Mouse (Mus musculus): ENCODE data around the gene Tbc1d24. TPM values are rescaled to one million over a fixed set of nuclear protein-coding genes. Genes with fewer than 3 reads are reported as not detected.

Gene Tbc1d24
- polyA plus RNA-seq, 1 experiment from 2014 or later, result 7.0 TPM

GRCm38 (mm10) chr17:24126801-24127200, 78.6 kb downstream of the Tbc1d24 start:
- H3K4me2 ChIP-seq, result no peak overlapping the region
- no peaks in the 10 kb centered on the region for H3K9me3 ChIP-seq (ENCODE audit: low read depth, low read length)
- 70% methylated on average over 3 of the region's 3 CpGs for WGBS
- H3K4me1 ChIP-seq (ENCODE audit: insufficient read depth), result no peaks in the 10 kb centered on the region
- DNase-seq, result no peak
- H3K27ac ChIP-seq (ENCODE audit: low read depth), result no peak overlapping the region
- H3K9ac ChIP-seq, result no peak overlapping the region
- H3K27me3 ChIP-seq (ENCODE audit: insufficient read depth, low read length), result no peaks in the 10 kb centered on the region
- ATAC-seq (ENCODE audit: insufficient read depth), result no peak
- H3K36me3 ChIP-seq (ENCODE audit: insufficient read depth), result no peaks in the 10 kb centered on the region
- no peak for TF ChIP-seq CTCF (IDR thresholded peaks at IDR 0.05; ENCODE audit: low read depth)
- no peak overlapping the region for H3K4me3 ChIP-seq (ENCODE audit: low read depth, low read length)

Small RNA genes lying within 50 kb of the gene (microRNA-seq; reads per million reads assigned to microRNA genes)
- gene Mir5134 (ENCODE audit: borderline number of aligned reads) (2.1 reads per million), gene Mir6965 (ENCODE audit: borderline number of aligned reads) (0.71 reads per million)

Other genes starting within 250 kb of the Tbc1d24 start
- 0.20 TPM in 1 of 2 replicates, not detected in the other for gene Prss30, start 225.0 kb downstream of the Tbc1d24 start, polyA plus RNA-seq (2014; fragmentation: Nextera tagmentation; extraction: Ambion mirVana)
- gene Prss22, start 207.5 kb downstream of the Tbc1d24 start, polyA plus RNA-seq (2014; fragmentation: Nextera tagmentation; extraction: Ambion mirVana), result 2.1 TPM in 2 replicates
- gene Prss27, start 167.4 kb downstream of the Tbc1d24 start, polyA plus RNA-seq (2014; fragmentation: Nextera tagmentation; extraction: Ambion mirVana), result 0.20 and 0.24 TPM in 2 replicates
- 64.4 and 69.6 TPM in 2 replicates for gene Kctd5, start 132.1 kb downstream of the Tbc1d24 start, polyA plus RNA-seq (2014; fragmentation: Nextera tagmentation; extraction: Ambion mirVana)
- gene Pdpk1, start 54.6 kb downstream of the Tbc1d24 start, polyA plus RNA-seq (2014; fragmentation: Nextera tagmentation; extraction: Ambion mirVana), result 34.9 and 37.3 TPM in 2 replicates
- 23.6 and 33.3 TPM in 2 replicates for gene Amdhd2, start 41.8 kb downstream of the Tbc1d24 start, polyA plus RNA-seq (2014; fragmentation: Nextera tagmentation; extraction: Ambion mirVana)
- gene Atp6v0c, start 35.9 kb downstream of the Tbc1d24 start, polyA plus RNA-seq (2014; fragmentation: Nextera tagmentation; extraction: Ambion mirVana), result 450 and 473 TPM in 2 replicates
- 8.2 and 10.3 TPM in 2 replicates for gene Ntn3, start 4.0 kb upstream of the Tbc1d24 start, polyA plus RNA-seq (2014; fragmentation: Nextera tagmentation; extraction: Ambion mirVana)
- gene Tedc2, start 15.3 kb upstream of the Tbc1d24 start, polyA plus RNA-seq (2014; fragmentation: Nextera tagmentation; extraction: Ambion mirVana), result 14.5 and 15.2 TPM in 2 replicates
- 79.3 and 81.1 TPM in 2 replicates for gene Ccnf, start 45.9 kb upstream of the Tbc1d24 start, polyA plus RNA-seq (2014; fragmentation: Nextera tagmentation; extraction: Ambion mirVana)
- not detected in 2 replicates for gene Abca17, start 145.5 kb upstream of the Tbc1d24 start, polyA plus RNA-seq (2014; fragmentation: Nextera tagmentation; extraction: Ambion mirVana)
- 16.2 and 17.4 TPM in 2 replicates for gene Abca3, start 146.4 kb upstream of the Tbc1d24 start, polyA plus RNA-seq (2014; fragmentation: Nextera tagmentation; extraction: Ambion mirVana)
- 282 and 292 TPM in 2 replicates for gene Rnps1, start 209.0 kb upstream of the Tbc1d24 start, polyA plus RNA-seq (2014; fragmentation: Nextera tagmentation; extraction: Ambion mirVana)
- gene Eci1, start 221.1 kb upstream of the Tbc1d24 start, polyA plus RNA-seq (2014; fragmentation: Nextera tagmentation; extraction: Ambion mirVana), result 79.8 and 80.8 TPM in 2 replicates
- 1.8 and 2.6 TPM in 2 replicates for gene Dnase1l2, start 237.5 kb upstream of the Tbc1d24 start, polyA plus RNA-seq (2014; fragmentation: Nextera tagmentation; extraction: Ambion mirVana)

Data from lung, embryonic 14.5 days (tissue).